8 mouse cellular contexts compared by ENCODE assay signal in genomic region chr10:60985109-60985576, GRCm38 (mm10).
DNase-seq lines count a peak whose midpoint lies in the region; ATAC-seq and TF ChIP-seq lines count a peak whose summit lies in the region.

No protein-coding gene starts in this region.

- no peaks in the 10 kb centered on the region for H3K9me3 ChIP-seq in heart, postnatal 0 days (replicated peaks; ENCODE audit: control insufficient read depth, low read length)
- H3K9me3 ChIP-seq in E14TG2a.4 (ENCODE audit: low read length), result no peaks in the 10 kb centered on the region
- H3K9me3 ChIP-seq in hindbrain, postnatal 0 days (ENCODE audit: low read length), result no peaks in the 10 kb centered on the region

- H3K4me2 ChIP-seq in heart, postnatal 0 days (ENCODE audit: low read depth, low read length), result no peak overlapping the region
- no peak overlapping the region for H3K4me2 ChIP-seq in hindbrain, postnatal 0 days (ENCODE audit: low read depth, low read length)

- no peaks in the 10 kb centered on the region for H3K4me1 ChIP-seq in heart, postnatal 0 days (ENCODE audit: control insufficient read depth, insufficient read depth)
- H3K4me1 ChIP-seq in E14TG2a.4 (replicated peaks; ENCODE audit: low read depth, low read length), result peaks cover 11% of the 10 kb centered on the region; the same call in 1 of the 2 replicates
- no peaks in the 10 kb centered on the region; the same call in 1 of the 2 replicates for H3K4me1 ChIP-seq in hindbrain, postnatal 0 days (ENCODE audit: insufficient read depth, low read length)

- H3K27ac ChIP-seq in heart, postnatal 0 days (ENCODE audit: low read depth), result no peak overlapping the region
- no peak overlapping the region for H3K27ac ChIP-seq in hindbrain, postnatal 0 days

- intact Hi-C loops in heart, postnatal 36 days (cut with DNase I), result loop anchor here (2.0 to 5.0 kb wide), 2 partner anchors 150 to 208 kb away; no protein-coding TSS in a partner anchor

- H3K9ac ChIP-seq in heart, postnatal 0 days (replicated peaks; ENCODE audit: low read depth, low read length), result no peak overlapping the region
- no peak overlapping the region for H3K9ac ChIP-seq in hindbrain, postnatal 0 days (replicated peaks; ENCODE audit: low read length)

- WGBS in heart, postnatal 0 days, result 17% methylated on average over 10 of the region's 10 CpGs
- 7% methylated on average over 10 of the region's 10 CpGs for WGBS in hindbrain, postnatal 0 days

- no peak overlapping the region for H3K4me3 ChIP-seq in heart, postnatal 0 days (ENCODE audit: low read depth, low read length)
- no peak overlapping the region for H3K4me3 ChIP-seq in E14TG2a.4 (replicated peaks; ENCODE audit: low read length)
- H3K4me3 ChIP-seq in hindbrain, postnatal 0 days (ENCODE audit: low read length), result no peak overlapping the region

- ATAC-seq in heart, postnatal 0 days (ENCODE audit: insufficient read depth, low read depth), result no peak
- ATAC-seq in hindbrain, postnatal 0 days, result peak; percentile 63

- no peaks in the 10 kb centered on the region for H3K27me3 ChIP-seq in heart, postnatal 0 days (ENCODE audit: control insufficient read depth, insufficient read depth, low read length)
- H3K27me3 ChIP-seq in E14TG2a.4 (ENCODE audit: insufficient read depth, low read length), result peaks cover 45% of the 10 kb centered on the region
- no peaks in the 10 kb centered on the region for H3K27me3 ChIP-seq in hindbrain, postnatal 0 days (ENCODE audit: insufficient read depth, low read length)

- DNase-seq in heart, postnatal 0 days (ENCODE audit: low spot score), result peak; percentile 10
- DNase-seq in heart, postnatal 36 days, result no peak
- peak; percentile 68 for DNase-seq in embryo, embryonic 10 days (ENCODE audit: low spot score)
- DNase-seq in hindbrain, postnatal 0 days (ENCODE audit: low spot score), result peak; percentile 78
- DNase-seq in neural tube, embryonic 10.5 days (ENCODE audit: extremely low spot score, low spot score), result peak; percentile 40
- DNase-seq in thymus, postnatal 14 days, result no peak
- DNase-seq in thymus, postnatal 0 days (ENCODE audit: low spot score), result no peak

- no peak for TF ChIP-seq EP300 in heart, postnatal 0 days (IDR thresholded peaks at IDR 0.05; ENCODE audit: low read depth)

- peak; percentile 72 for TF ChIP-seq CTCF in heart, postnatal 0 days (IDR thresholded peaks at IDR 0.05; ENCODE audit: low read depth)
- peak; percentile 54 for TF ChIP-seq CTCF in E14TG2a.4 (conservative IDR thresholded peaks at IDR 0.05; ENCODE audit: low read length)
- TF ChIP-seq CTCF in hindbrain, postnatal 0 days (IDR thresholded peaks at IDR 0.05; ENCODE audit: low read depth), result peak; percentile 74

- H3K36me3 ChIP-seq in heart, postnatal 0 days (replicated peaks; ENCODE audit: control insufficient read depth, insufficient read depth, low read length), result no peaks in the 10 kb centered on the region
- H3K36me3 ChIP-seq in E14TG2a.4 (ENCODE audit: insufficient read depth, low read length), result no peaks in the 10 kb centered on the region
- H3K36me3 ChIP-seq in hindbrain, postnatal 0 days (ENCODE audit: insufficient read depth, low read length), result no peaks in the 10 kb centered on the region

Comparison
In these comparisons a context has a peak if more than half of its experiments do, and no peak if none do; other contexts are left out.
1. DNase-seq: peak in heart, postnatal 0 days (single experiment), embryo, embryonic 10 days (single experiment), hindbrain, postnatal 0 days (single experiment) and neural tube, embryonic 10.5 days (single experiment); none in heart, postnatal 36 days (0 of 2), thymus, postnatal 14 days (single experiment) and thymus, postnatal 0 days (single experiment).
2. Peak in every context shown above with its lines, with median percentiles within 50 percentile points of each other: CTCF ChIP-seq.